Mouse (Mus musculus) spleen, adult 2 months (tissue): ENCODE results near the gene Pmvk.

Source experiments
- CTCF ChIP-seq: fragments of 200-500 bp; IDR thresholded peaks from 2 replicates; pipeline ENCODE4 v1.5.1; 2011; ENCODE audit warnings: mild to moderate bottlenecking, inconsistent platforms; ENCODE audit not compliant: insufficient read depth, insufficient read length, insufficient replicate concordance; ENCODE audit errors: extremely low read depth
- POLR2A ChIP-seq: fragments of 200-500 bp; IDR thresholded peaks from 2 replicates; pipeline ENCODE4 v1.6.1; 2011; ENCODE audit warnings: low read depth, low read length, inconsistent platforms

DNA sequence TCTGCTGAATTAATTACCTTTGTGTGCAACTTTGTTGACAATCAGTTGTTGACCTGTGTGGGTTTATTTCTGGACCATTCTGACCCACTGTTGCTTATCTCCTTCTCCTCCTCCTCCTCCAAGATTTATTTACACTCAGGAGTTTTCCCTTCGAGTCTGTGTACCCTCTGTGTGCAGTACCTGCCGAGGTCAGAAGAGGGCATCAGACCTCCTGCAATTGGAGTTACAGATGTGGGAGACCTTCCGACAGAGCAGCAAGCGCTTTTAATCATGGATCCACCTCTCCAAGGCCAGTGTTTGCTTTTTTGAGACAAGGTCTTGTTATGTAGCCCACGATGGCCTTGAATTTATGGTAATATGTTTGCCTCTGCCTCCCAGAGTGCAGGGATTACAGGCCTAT lies 40.3 kb downstream of the Pmvk start:
- TF ChIP-seq CTCF, result no peak
- no peak for TF ChIP-seq POLR2A
